Mouse (Mus musculus): Measurements from ENCODE around the gene Ankrd44. TPM values are rescaled to one million over a fixed set of nuclear protein-coding genes. Genes with fewer than 3 reads are reported as not detected.
A peak's percentile ranks its signal among the peaks of the same experiment; 100 is the strongest.

The Ankrd44 gene
- polyA plus RNA-seq, 1 experiment from 2014 or later = 7.6 TPM

GRCm38 (mm10) chr1:54597594-54598217 is 328.5 kb downstream of the Ankrd44 start:
- ATAC-seq = no peak
- Histone ChIP-seq H3K9ac (ENCODE audit: low read depth, low read length) (no peak overlapping the region), H3K9me3 (ENCODE audit: control insufficient read depth, low read length) (no peaks in the 10 kb centered on the region), H3K4me1 (ENCODE audit: control insufficient read depth, insufficient read depth, low read length) (0 out of 2 replicates have a peak, but pooled peaks cover 2% of the 10 kb centered on the region), H3K27ac (ENCODE audit: low read length) (peak overlapping the region; percentile 28; the same call in 1 of the 2 replicates), H3K4me3 (ENCODE audit: low read length) (no peak overlapping the region), H3K36me3 (ENCODE audit: control insufficient read depth, insufficient read depth, low read length) (no peaks in the 10 kb centered on the region), H3K27me3 (replicated peaks; ENCODE audit: control insufficient read depth, insufficient read depth, low read length) (no peaks in the 10 kb centered on the region), H3K4me2 (ENCODE audit: low read depth, low read length) (no peak overlapping the region)
- WGBS = 53% methylated on average over 4 of the region's 4 CpGs

DNA sequence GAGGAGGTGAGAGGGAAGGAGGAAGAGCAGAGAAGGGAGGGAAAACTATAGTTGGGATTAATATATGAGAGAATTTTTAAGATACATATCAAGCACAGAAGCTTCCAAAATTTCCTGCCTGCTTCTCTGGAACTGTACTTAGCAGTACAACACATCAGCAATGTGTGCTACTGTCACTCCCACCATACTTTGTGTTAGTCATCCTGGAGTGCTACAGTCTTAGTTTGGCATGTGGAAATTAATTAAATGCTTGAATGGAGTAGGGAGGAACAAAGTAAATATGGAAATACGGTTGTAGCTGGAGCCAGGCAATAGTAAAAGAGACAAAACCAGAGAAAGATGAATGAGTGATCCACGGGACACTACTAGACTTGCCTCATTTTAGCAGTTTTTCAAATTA is 330.0 kb downstream of the Ankrd44 start:
- no peak for ATAC-seq
- 0 out of 2 replicates have a peak, but pooled peaks cover 2% of the 10 kb centered on the region for H3K4me1 ChIP-seq (ENCODE audit: control insufficient read depth, insufficient read depth, low read length)
- WGBS = 88% methylated on average over 2 of the region's 2 CpGs

More for the DNA sequence above, 330.0 kb downstream of the Ankrd44 start:
- H3K9me3 ChIP-seq (ENCODE audit: control insufficient read depth, low read length) = no peaks in the 10 kb centered on the region
- no peaks in the 10 kb centered on the region for H3K27me3 ChIP-seq (replicated peaks; ENCODE audit: control insufficient read depth, insufficient read depth, low read length)
- H3K27ac ChIP-seq (ENCODE audit: low read length) = no peak overlapping the region
- H3K36me3 ChIP-seq (ENCODE audit: control insufficient read depth, insufficient read depth, low read length) = no peaks in the 10 kb centered on the region
- H3K4me2 ChIP-seq (ENCODE audit: low read depth, low read length) = no peak overlapping the region
- no peak overlapping the region for H3K4me3 ChIP-seq (ENCODE audit: low read length)
- no peak overlapping the region for H3K9ac ChIP-seq (ENCODE audit: low read depth, low read length)

Small RNA genes within 50 kb of the gene (microRNA-seq; reads per million reads assigned to microRNA genes)
- not detected for gene Gm24053

Other genes starting within 250 kb of the Ankrd44 start
- 246 and 257 TPM in 2 replicates for gene Sf3b1, start 101.1 kb upstream of the Ankrd44 start, polyA plus RNA-seq (2015; fragmentation: Nextera tagmentation; extraction: Ambion mirVana)
- 13.8 and 15.8 TPM in 2 replicates for gene Coq10b, start 126.4 kb upstream of the Ankrd44 start, polyA plus RNA-seq (2015; fragmentation: Nextera tagmentation; extraction: Ambion mirVana)
- 686 and 742 TPM in 2 replicates for gene Hspe1, start 161.7 kb upstream of the Ankrd44 start, polyA plus RNA-seq (2015; fragmentation: Nextera tagmentation; extraction: Ambion mirVana)
- 681 and 748 TPM in 2 replicates for gene Hspd1, start 161.9 kb upstream of the Ankrd44 start, polyA plus RNA-seq (2015; fragmentation: Nextera tagmentation; extraction: Ambion mirVana)
- 139 and 155 TPM in 2 replicates for gene Mob4, start 204.8 kb upstream of the Ankrd44 start, polyA plus RNA-seq (2015; fragmentation: Nextera tagmentation; extraction: Ambion mirVana)